Mouse (Mus musculus) stomach, embryonic 16.5 days (tissue): ENCODE results near the gene Hspa13. TPM values are rescaled to one million over a fixed set of nuclear protein-coding genes. Genes with fewer than 3 reads are reported as not detected.
A peak's percentile ranks its signal among the peaks of the same experiment; 100 is the strongest.

Source experiments
- ATAC-seq: fragments of 200-750 bp; cut with Nextera tagmentation; 2 replicates; pipeline ENCODE4 v1.8.0; 2017; ENCODE audit warnings: moderate number of reproducible peaks, moderate TSS enrichment; ENCODE audit not compliant: insufficient read depth, low FRiP score
- H3K27ac ChIP-seq: fragments of 300-500 bp; sonication (generic); 2 replicates; pipeline ENCODE4 v1.5.1; 2014; ENCODE audit warnings: low read length
- H3K27me3 ChIP-seq: fragments of 300-500 bp; sonication (generic); 2 replicates; pipeline ENCODE4 v1.6.1; 2014; ENCODE audit warnings: low read length, control low read depth, mixed read lengths; ENCODE audit not compliant: control insufficient read depth, insufficient read depth
- H3K36me3 ChIP-seq: fragments of 300-500 bp; sonication (generic); 2 replicates; pipeline ENCODE4 v1.6.1; 2014; ENCODE audit warnings: low read length; ENCODE audit not compliant: control insufficient read depth, insufficient read depth
- H3K4me1 ChIP-seq: fragments of 300-500 bp; sonication (generic); 2 replicates; pipeline ENCODE4 v1.6.1; 2014; ENCODE audit warnings: low read length, control low read depth, mixed read lengths; ENCODE audit not compliant: control insufficient read depth, insufficient read depth
- H3K4me2 ChIP-seq: fragments of 300-500 bp; sonication (generic); 2 replicates; pipeline ENCODE4 v1.6.1; 2014; ENCODE audit warnings: low read depth, low read length, mixed read lengths
- H3K4me3 ChIP-seq: fragments of 300-500 bp; sonication (generic); replicated peaks from 2 replicates; pipeline ENCODE4 v1.5.1; 2014; ENCODE audit warnings: mild to moderate bottlenecking, low read length
- H3K9ac ChIP-seq: fragments of 300-500 bp; sonication (generic); 2 replicates; pipeline ENCODE4 v1.6.1; 2014; ENCODE audit warnings: low read length
- H3K9me3 ChIP-seq: fragments of 300-500 bp; sonication (generic); replicated peaks from 2 replicates; pipeline ENCODE4 v1.6.1; 2016; ENCODE audit warnings: low read length, control low read depth; ENCODE audit not compliant: control insufficient read depth
- WGBS: fragments of 180-500 bp; shearing (Covaris S2); extraction: QIAGEN DNeasy Blood & Tissue Kit; methylation state at CpG from one replicate; pipeline ENCODE4 v1.1.7; 2014; 5-methylcytosine and 5-hydroxymethylcytosine counted together
- polyA plus RNA-seq: library from polyadenylated mRNA; unstranded; fragments of >200 nt; fragmentation: Nextera tagmentation; extraction: Ambion mirVana; gene quantifications from 2 replicates; pipeline ENCODE4 v1.2.1, GENCODE M21; 2015

The Hspa13 gene
- 28.8 and 29.3 TPM in 2 replicates for polyA plus RNA-seq

- Histone ChIP-seq H3K9ac (peak within 1 kb of the TSS; percentile 84), H3K4me2 (peak within 1 kb of the TSS; percentile 71), H3K27ac (peak within 1 kb of the TSS; percentile 50), H3K9me3 (no peaks in the 10 kb centered on the region), H3K4me1 (peaks cover 4% of the 10 kb centered on the region; the same call in 1 of the 2 replicates), H3K4me3 (peak within 1 kb of the TSS; percentile 88), H3K27me3 (no peaks in the 10 kb centered on the region), H3K36me3 (no peaks in the 10 kb centered on the region)
- under 1% methylated on average over 51 of the region's 51 CpGs for WGBS
- peak; percentile 99 for ATAC-seq
These were observed at the start of gene Hspa13 for GRCm38 (mm10) chr16:75766388-75767249. TSS of gene Hspa13 (minus strand) at chr16:75767104.

- Histone ChIP-seq H3K4me2 (no peak overlapping the region), H3K27me3 (no peaks in the 10 kb centered on the region), H3K9me3 (no peaks in the 10 kb centered on the region), H3K4me3 (no peak overlapping the region), H3K4me1 (no peaks in the 10 kb centered on the region), H3K27ac (no peak overlapping the region), H3K9ac (no peak overlapping the region), H3K36me3 (no peaks in the 10 kb centered on the region)
- 38% methylated on average over 1 of the region's 1 CpGs for WGBS
- no peak for ATAC-seq
These were observed 12.4 kb upstream of the Hspa13 start for GRCm38 (mm10) chr16:75779271-75779670.

DNA sequence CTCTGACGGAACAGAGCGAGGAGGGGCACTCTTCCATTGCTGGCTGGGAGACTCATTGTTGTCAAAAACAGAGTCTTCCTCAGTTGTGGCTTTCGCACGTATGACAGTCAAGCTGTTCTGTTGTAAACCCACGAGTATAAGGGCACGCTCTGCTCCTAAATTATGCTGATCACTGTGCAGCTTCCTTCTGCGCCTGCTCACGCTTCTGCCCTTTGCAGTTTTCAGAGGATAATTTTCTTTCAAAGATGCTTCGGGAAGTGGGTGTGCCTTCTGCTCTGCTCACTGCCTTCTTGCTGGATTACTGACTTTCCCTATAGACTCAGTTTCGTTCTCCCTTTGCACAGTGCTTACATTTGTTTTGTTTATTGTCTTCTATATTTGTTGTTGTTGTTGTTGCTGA, 6.3 kb upstream of the Hspa13 start:
- H3K27me3 ChIP-seq: no peaks in the 10 kb centered on the region
- no peak overlapping the region for H3K4me3 ChIP-seq
- no peaks in the 10 kb centered on the region for H3K4me1 ChIP-seq
- no peak overlapping the region for H3K9ac ChIP-seq
- WGBS: 83% methylated on average over 10 of the region's 10 CpGs
- no peak overlapping the region for H3K4me2 ChIP-seq
- no peaks in the 10 kb centered on the region for H3K9me3 ChIP-seq
- H3K36me3 ChIP-seq: no peaks in the 10 kb centered on the region
- H3K27ac ChIP-seq: no peak overlapping the region
- ATAC-seq: no peak

- Histone ChIP-seq H3K27ac (peak overlapping the region; percentile 50), H3K27me3 (no peaks in the 10 kb centered on the region), H3K9ac (peak overlapping the region; percentile 84), H3K4me1 (peaks cover 4% of the 10 kb centered on the region; the same call in 1 of the 2 replicates), H3K9me3 (no peaks in the 10 kb centered on the region), H3K4me3 (peak overlapping the region; percentile 88), H3K36me3 (no peaks in the 10 kb centered on the region), H3K4me2 (peak overlapping the region; percentile 62)
- peak; percentile 70; the same call in 1 of the 2 replicates for ATAC-seq
- WGBS: 19% methylated on average over 21 of the region's 21 CpGs
These were observed 522 bp upstream of the Hspa13 start for GRCm38 (mm10) chr16:75767250-75768002.

GRCm38 (mm10) chr16:75752876-75753275, 14.0 kb downstream of the Hspa13 start:
- WGBS: 64% methylated on average over 1 of the region's 1 CpGs
- Histone ChIP-seq H3K9ac (no peak overlapping the region), H3K27ac (no peak overlapping the region), H3K4me2 (no peak overlapping the region), H3K4me3 (no peak overlapping the region), H3K27me3 (no peaks in the 10 kb centered on the region), H3K36me3 (peaks cover 9% of the 10 kb centered on the region; the same call in 1 of the 2 replicates), H3K4me1 (no peaks in the 10 kb centered on the region), H3K9me3 (no peaks in the 10 kb centered on the region)
- ATAC-seq: no peak

DNA sequence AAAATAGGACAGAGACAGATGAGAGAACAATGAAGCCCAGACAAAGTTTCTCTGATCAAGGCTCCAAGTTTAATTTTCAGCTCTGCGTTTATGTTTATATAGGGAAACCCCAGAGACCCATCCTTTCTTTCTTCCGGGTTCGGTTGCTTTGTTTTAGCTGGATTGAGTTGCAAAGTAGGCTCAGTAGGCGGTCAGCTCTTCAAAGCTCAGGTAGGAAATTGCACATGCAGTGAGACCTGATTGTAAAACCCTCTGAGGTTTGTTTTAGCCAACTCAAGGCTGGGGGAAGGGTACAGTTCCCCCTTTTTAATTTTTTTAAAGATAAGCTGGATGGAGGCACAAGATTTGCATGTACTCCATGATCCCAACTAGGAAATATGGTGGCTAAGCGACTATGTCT, 16.8 kb downstream of the Hspa13 start:
- Histone ChIP-seq H3K4me3 (no peak overlapping the region), H3K36me3 (no peaks in the 10 kb centered on the region), H3K4me1 (no peaks in the 10 kb centered on the region), H3K9me3 (no peaks in the 10 kb centered on the region), H3K27me3 (no peaks in the 10 kb centered on the region), H3K9ac (no peak overlapping the region), H3K27ac (no peak overlapping the region), H3K4me2 (no peak overlapping the region)
- ATAC-seq: no peak
- 64% methylated on average over 5 of the region's 5 CpGs for WGBS

GRCm38 (mm10) chr16:75748926-75749325, 18.0 kb downstream of the Hspa13 start:
- 90% methylated on average over 1 of the region's 1 CpGs for WGBS
- H3K36me3 ChIP-seq: no peaks in the 10 kb centered on the region
- H3K4me2 ChIP-seq: no peak overlapping the region
- ATAC-seq: no peak
- no peaks in the 10 kb centered on the region for H3K4me1 ChIP-seq
- no peak overlapping the region for H3K4me3 ChIP-seq
- no peaks in the 10 kb centered on the region for H3K9me3 ChIP-seq
- no peak overlapping the region for H3K9ac ChIP-seq
- no peak overlapping the region for H3K27ac ChIP-seq
- H3K27me3 ChIP-seq: no peaks in the 10 kb centered on the region

DNA sequence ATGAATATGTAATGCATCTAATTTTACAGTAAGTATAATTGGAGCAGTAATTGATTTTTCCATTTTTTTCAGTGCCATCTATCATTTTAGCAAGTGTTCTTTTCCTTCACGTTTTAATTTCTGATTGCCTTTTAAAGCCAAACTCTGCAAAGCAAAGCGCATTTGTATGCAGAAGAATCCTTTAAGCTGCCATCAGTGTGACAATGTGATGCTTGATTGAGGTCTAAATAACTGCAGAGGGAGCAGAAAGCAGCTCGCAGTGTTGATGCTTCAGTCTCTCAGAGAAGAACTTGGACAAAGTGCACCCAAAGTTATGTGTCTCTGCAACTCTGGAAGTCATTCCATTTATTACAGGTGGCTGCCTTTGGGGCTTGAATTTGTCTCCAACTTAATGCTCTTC, 22.9 kb downstream of the Hspa13 start:
- no peaks in the 10 kb centered on the region for H3K36me3 ChIP-seq
- WGBS: 58% methylated on average over 3 of the region's 3 CpGs

More for the DNA sequence above, 22.9 kb downstream of the Hspa13 start:
- Histone ChIP-seq H3K9ac (no peak overlapping the region), H3K27me3 (no peaks in the 10 kb centered on the region), H3K4me2 (no peak overlapping the region), H3K4me1 (no peaks in the 10 kb centered on the region), H3K27ac (no peak overlapping the region), H3K4me3 (no peak overlapping the region), H3K9me3 (no peaks in the 10 kb centered on the region)
- ATAC-seq: no peak
